Mouse (Mus musculus) spleen, adult 12 weeks (tissue): ENCODE data around the gene Afmid.

Experiments used
- DNase-seq: peaks from one replicate; pipeline ENCODE4 v3.0.0; 2022; ENCODE audit warnings: low spot score

Gene Afmid

GRCm38 (mm10) chr11:117879676-117880075 is 54.0 kb downstream of the Afmid start:
- DNase-seq, result no peak

- no peak for DNase-seq
Measured at GRCm38 (mm10) chr11:117880336-117880976, 54.7 kb downstream of the Afmid start.

GRCm38 (mm10) chr11:117880977-117881358 is 55.2 kb downstream of the Afmid start:
- no peak for DNase-seq

- no peak for DNase-seq
Measured at GRCm38 (mm10) chr11:117881787-117882186, 56.1 kb downstream of the Afmid start.

GRCm38 (mm10) chr11:117882208-117882607 is 56.5 kb downstream of the Afmid start:
- no peak for DNase-seq

GRCm38 (mm10) chr11:117886000-117886399 is 60.3 kb downstream of the Afmid start:
- no peak for DNase-seq

- DNase-seq, result no peak
Measured at GRCm38 (mm10) chr11:117888168-117888852, 62.6 kb downstream of the Afmid start.

- no peak for DNase-seq
Measured at GRCm38 (mm10) chr11:117888853-117889822, 63.4 kb downstream of the Afmid start.
